In the genomic region with DNA sequence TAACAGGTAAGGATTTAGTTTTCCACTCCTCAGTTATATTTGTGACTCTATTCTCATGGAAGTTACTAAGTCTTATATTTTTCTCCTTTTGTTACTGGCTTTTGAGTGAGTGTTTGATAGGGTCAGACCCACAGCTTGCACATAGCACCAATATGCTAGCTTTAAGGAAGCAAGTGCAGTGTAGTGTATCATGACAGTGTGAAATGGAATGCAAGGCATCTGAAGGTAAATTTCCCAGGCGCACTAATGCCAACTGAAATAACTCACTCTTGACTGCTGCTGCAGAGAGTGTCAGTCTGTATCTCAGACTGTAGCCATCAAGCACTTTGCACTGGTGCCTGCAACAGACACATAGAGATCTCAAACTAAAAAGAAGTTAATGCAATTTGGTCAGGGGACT, we compare ENCODE assay signal across 10 mouse cellular contexts.
"Had no signal": no experiment of that assay in that cellular context is flagged by ENCODE, and none has a peak within 500 bp of the region (broad histone marks: within the 10 kb centered on the region; RNA-seq: fewer than 3 reads in every experiment).

No protein-coding gene starts in this region.

- H3K27ac ChIP-seq: limb, embryonic 13.5 days; liver, embryonic 14.5 days; midbrain, embryonic 13.5 days; stomach, postnatal 0 days had no signal

- H3K9me3 ChIP-seq: limb, embryonic 13.5 days; midbrain, embryonic 13.5 days had no signal

- DNase-seq: layer of hippocampus, adult 9-11 months; layer of hippocampus, postnatal 36 days; lung, adult 18-20 months; thymus, postnatal 4 days had no signal

- H3K9ac ChIP-seq: limb, embryonic 13.5 days; liver, embryonic 14.5 days; midbrain, embryonic 13.5 days had no signal

- H3K4me3 ChIP-seq: limb, embryonic 13.5 days; midbrain, embryonic 13.5 days had no signal

- H3K4me2 ChIP-seq: limb, embryonic 13.5 days; midbrain, embryonic 13.5 days had no signal

- ATAC-seq: inflammation-experienced regulatory T-cells, adult 6 months; intestine, postnatal 0 days; midbrain, embryonic 13.5 days had no signal

- H3K36me3 ChIP-seq: limb, embryonic 13.5 days; midbrain, embryonic 13.5 days had no signal

- H3K27me3 ChIP-seq: limb, embryonic 13.5 days; midbrain, embryonic 13.5 days had no signal

- H3K4me1 ChIP-seq: limb, embryonic 13.5 days; midbrain, embryonic 13.5 days had no signal
